Mouse (Mus musculus): Measurements from ENCODE around the gene Mpv17l2.

DNA sequence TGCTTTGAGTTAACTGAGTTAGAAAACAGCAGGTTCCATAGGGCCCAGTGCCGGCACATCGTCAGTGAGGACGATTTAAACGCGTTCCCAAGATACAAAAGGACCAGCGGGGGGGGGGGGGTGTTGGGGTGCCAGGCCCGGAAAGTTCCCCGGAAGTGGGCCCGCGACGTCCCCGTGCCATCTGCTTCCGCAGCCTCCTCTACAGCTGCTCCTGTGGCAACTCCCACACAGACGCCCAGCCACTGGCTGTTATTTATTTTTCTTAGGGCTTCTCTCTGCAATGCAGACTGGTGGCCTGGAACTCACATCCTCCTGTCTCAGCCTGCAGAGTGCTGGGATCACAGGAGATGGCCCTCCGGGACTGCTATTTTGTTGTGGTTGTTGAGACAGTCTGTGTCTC is 40.4 kb upstream of the Mpv17l2 start:
- TF ChIP-seq CTCF (IDR thresholded peaks at IDR 0.05; ENCODE audit: low read depth, low read length), result no peak
- TF ChIP-seq POLR2A (IDR thresholded peaks at IDR 0.05; ENCODE audit: insufficient read depth, low read length), result no peak
- no peak for TF ChIP-seq EP300 (IDR thresholded peaks at IDR 0.05; ENCODE audit: insufficient read depth, low read depth, low read length)

Data from ES-Bruce4 (cell line).